Mouse (Mus musculus): ENCODE measurements around the gene Dnah17. TPM values are rescaled to one million over a fixed set of nuclear protein-coding genes. Genes with fewer than 3 reads are reported as not detected.

Gene Dnah17
- total and polyA plus RNA-seq, 2 experiments from 2014 or later = 0.17 to 0.62 TPM

DNA sequence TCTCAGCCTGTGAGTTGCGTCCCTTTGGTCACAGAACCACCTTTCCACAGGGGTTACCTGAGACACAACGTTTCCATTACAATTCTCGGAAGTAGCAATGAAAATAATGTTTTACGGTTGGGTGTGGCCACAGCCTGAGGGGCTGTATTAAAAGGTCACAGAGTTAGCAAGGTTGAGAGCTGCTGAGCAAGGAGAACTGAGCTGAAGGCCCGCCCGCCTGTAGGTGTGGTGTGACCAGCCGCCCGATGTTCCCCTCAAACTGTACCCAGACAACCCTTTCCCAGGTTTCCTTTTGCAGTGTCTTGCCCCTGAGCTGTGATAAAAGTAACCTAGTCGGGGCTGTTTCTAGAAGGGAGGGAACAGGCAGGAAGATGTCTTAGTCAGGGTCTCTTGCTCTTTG is 95.4 kb downstream of the Dnah17 start:
- ATAC-seq = no peak
- Histone ChIP-seq H3K4me1 (ENCODE audit: insufficient read depth) (no peaks in the 10 kb centered on the region), H3K36me3 (ENCODE audit: insufficient read depth) (no peaks in the 10 kb centered on the region), H3K4me2 (ENCODE audit: low read depth) (no peak overlapping the region), H3K9ac (no peak overlapping the region), H3K9me3 (ENCODE audit: low read length) (no peaks in the 10 kb centered on the region), H3K4me3 (ENCODE audit: low read depth, low read length) (no peak overlapping the region), H3K27ac (ENCODE audit: low read depth, low read length) (no peak overlapping the region), H3K27me3 (ENCODE audit: insufficient read depth, low read length) (no peaks in the 10 kb centered on the region)
- WGBS = 92% methylated on average over 9 of the region's 9 CpGs
- DNase-seq = no peak
- no peak for TF ChIP-seq CTCF (IDR thresholded peaks at IDR 0.05; ENCODE audit: low read depth)

DNA sequence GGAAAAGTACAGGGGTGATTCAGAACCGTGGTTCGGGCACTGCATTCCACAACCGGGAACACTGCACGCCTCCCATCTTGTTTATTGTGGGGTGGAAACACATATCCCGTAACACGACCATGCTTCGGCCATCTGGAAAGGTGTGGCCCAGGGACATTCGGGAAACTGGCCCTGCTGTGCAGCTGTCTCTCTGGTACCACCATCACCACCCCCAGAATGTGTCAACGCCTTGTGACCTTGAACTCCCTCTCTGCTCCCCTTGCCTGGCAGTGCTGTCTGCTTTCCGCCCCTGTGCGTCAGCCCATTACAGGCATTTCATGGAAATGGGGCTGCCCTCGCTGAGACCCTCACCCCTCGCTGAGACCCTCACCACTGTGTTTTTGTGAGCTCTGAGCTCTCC is 96.0 kb downstream of the Dnah17 start:
- no peak overlapping the region for H3K9ac ChIP-seq
- WGBS = 88% methylated on average over 13 of the region's 13 CpGs
- TF ChIP-seq CTCF (IDR thresholded peaks at IDR 0.05; ENCODE audit: low read depth) = no peak

DNA sequence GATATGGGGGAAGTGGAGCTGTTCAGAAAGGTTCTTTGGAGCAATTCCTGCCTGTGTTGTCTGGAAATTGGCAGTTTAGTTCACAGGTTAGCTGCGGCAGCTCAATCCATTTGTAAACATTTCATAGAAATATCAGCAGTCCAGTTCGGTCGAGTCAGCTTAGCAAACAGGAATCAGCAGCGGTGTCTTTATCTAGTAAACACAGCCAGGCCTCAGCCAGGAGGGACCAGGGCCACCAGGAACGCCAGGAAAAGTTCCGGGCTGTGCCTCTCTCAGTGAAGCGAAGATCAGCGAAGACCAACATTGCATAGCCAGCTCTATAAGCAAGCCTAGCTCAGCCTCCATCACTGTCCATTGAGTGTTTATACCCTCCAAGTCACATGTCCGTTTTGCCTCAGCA is 99.3 kb downstream of the Dnah17 start:
- no peak for DNase-seq
- Histone ChIP-seq H3K9me3 (ENCODE audit: low read length) (no peaks in the 10 kb centered on the region), H3K4me2 (ENCODE audit: low read depth) (no peak overlapping the region), H3K4me3 (ENCODE audit: low read depth, low read length) (no peak overlapping the region), H3K36me3 (ENCODE audit: insufficient read depth) (peaks cover 9% of the 10 kb centered on the region; the same call in 1 of the 2 replicates), H3K27me3 (ENCODE audit: insufficient read depth, low read length) (no peaks in the 10 kb centered on the region), H3K4me1 (ENCODE audit: insufficient read depth) (no peaks in the 10 kb centered on the region), H3K27ac (ENCODE audit: low read depth, low read length) (no peak overlapping the region), H3K9ac (no peak overlapping the region)
- ATAC-seq = no peak
- WGBS = 98% methylated on average over 9 of the region's 9 CpGs
- no peak for TF ChIP-seq CTCF (IDR thresholded peaks at IDR 0.05; ENCODE audit: low read depth)

More for the DNA sequence above, 96.0 kb downstream of the Dnah17 start:
- Histone ChIP-seq H3K4me1 (ENCODE audit: insufficient read depth) (no peaks in the 10 kb centered on the region), H3K27me3 (ENCODE audit: insufficient read depth, low read length) (no peaks in the 10 kb centered on the region), H3K27ac (ENCODE audit: low read depth, low read length) (no peak overlapping the region), H3K36me3 (ENCODE audit: insufficient read depth) (no peaks in the 10 kb centered on the region), H3K9me3 (ENCODE audit: low read length) (no peaks in the 10 kb centered on the region), H3K4me3 (ENCODE audit: low read depth, low read length) (no peak overlapping the region), H3K4me2 (ENCODE audit: low read depth) (no peak overlapping the region)
- DNase-seq (no peak), ATAC-seq (no peak)

DNA sequence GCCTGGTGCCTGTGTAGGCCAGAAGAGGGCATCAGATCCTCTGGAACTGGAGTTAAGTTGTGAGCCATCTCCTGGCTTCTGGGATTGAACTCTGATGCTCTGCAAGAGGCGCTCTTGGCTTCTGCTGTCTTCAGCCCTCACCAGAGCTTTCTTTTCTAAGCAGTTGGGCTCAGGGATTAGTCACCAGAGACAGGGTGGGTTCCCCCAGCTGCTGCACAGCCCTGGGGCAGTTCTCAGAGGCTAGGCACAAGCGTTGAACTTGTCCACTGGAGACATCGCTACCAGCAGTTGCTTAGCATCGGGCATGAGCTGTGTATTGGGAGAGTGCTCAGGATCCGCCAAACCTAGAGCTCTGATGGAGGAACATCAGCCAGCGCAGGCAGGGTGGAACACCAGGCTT is 101.3 kb downstream of the Dnah17 start:
- WGBS = 91% methylated on average over 6 of the region's 6 CpGs
- no peak overlapping the region for H3K9ac ChIP-seq

DNA sequence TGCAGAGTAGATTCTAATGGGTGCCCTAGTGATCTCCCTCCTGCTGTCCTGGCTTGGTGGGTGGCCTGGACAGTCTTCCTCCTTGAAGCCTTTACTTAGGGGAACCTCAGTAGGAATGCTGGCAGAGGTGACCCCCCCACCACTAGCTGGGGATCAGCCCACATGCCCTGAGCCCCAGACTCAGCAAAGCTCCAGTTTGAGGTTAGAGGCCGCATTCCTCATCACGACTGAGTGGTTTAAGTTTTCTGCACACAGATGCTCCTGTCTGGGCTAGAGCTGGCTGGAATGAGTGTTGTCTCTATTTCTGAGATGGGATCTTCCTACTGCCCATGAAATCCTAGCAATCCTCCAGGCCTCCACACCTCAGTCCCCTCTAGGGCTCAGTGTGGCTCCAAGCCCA is 106.3 kb downstream of the Dnah17 start:
- Histone ChIP-seq H3K27me3 (ENCODE audit: insufficient read depth, low read length) (no peaks in the 10 kb centered on the region), H3K4me2 (ENCODE audit: low read depth) (no peak overlapping the region), H3K9ac (no peak overlapping the region), H3K36me3 (ENCODE audit: insufficient read depth) (peaks cover 56% of the 10 kb centered on the region), H3K4me1 (ENCODE audit: insufficient read depth) (no peaks in the 10 kb centered on the region), H3K27ac (ENCODE audit: low read depth, low read length) (no peak overlapping the region), H3K9me3 (ENCODE audit: low read length) (no peaks in the 10 kb centered on the region), H3K4me3 (ENCODE audit: low read depth, low read length) (no peak overlapping the region)
- TF ChIP-seq CTCF (IDR thresholded peaks at IDR 0.05; ENCODE audit: low read depth) = no peak
- ATAC-seq (no peak), DNase-seq (no peak)
- 85% methylated on average over 2 of the region's 2 CpGs for WGBS

More for the DNA sequence above, 101.3 kb downstream of the Dnah17 start:
- peak; percentile 20; the same call in 1 of the 2 replicates for TF ChIP-seq CTCF (IDR thresholded peaks at IDR 0.05; ENCODE audit: low read depth)
- DNase-seq (no peak), ATAC-seq (no peak)
- Histone ChIP-seq H3K4me1 (ENCODE audit: insufficient read depth) (no peaks in the 10 kb centered on the region), H3K4me2 (ENCODE audit: low read depth) (no peak overlapping the region), H3K9me3 (ENCODE audit: low read length) (no peaks in the 10 kb centered on the region), H3K27ac (ENCODE audit: low read depth, low read length) (no peak overlapping the region), H3K36me3 (ENCODE audit: insufficient read depth) (peaks cover 23% of the 10 kb centered on the region), H3K27me3 (ENCODE audit: insufficient read depth, low read length) (no peaks in the 10 kb centered on the region), H3K4me3 (ENCODE audit: low read depth, low read length) (no peak overlapping the region)

DNA sequence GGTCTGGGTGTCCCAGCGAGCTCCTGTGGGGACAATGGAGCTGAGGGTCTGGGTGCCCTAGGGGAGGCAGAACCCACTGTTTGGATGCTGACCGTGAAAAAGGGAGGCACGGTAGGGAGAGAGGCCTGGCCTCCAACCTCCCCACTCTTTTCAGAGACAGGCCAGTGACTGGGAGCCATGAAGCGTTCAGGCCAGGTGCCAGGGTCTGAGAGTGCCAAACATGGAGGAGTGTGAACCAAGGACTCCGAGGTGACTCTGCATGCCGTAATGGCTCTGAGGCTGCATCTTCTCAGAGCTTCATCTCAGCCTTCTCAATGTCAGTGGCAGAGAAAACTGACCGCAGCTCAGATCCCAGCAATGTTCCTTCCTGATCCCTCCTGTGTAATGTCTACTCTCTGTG is 107.0 kb downstream of the Dnah17 start:
- TF ChIP-seq CTCF (IDR thresholded peaks at IDR 0.05; ENCODE audit: low read depth) = no peak
- no peak overlapping the region for H3K4me3 ChIP-seq (ENCODE audit: low read depth, low read length)
- no peaks in the 10 kb centered on the region for H3K27me3 ChIP-seq (ENCODE audit: insufficient read depth, low read length)
- 91% methylated on average over 7 of the region's 7 CpGs for WGBS
- DNase-seq = no peak
- H3K36me3 ChIP-seq (ENCODE audit: insufficient read depth) = peaks cover 56% of the 10 kb centered on the region
- H3K9me3 ChIP-seq (ENCODE audit: low read length) = no peaks in the 10 kb centered on the region
- ATAC-seq = no peak
- H3K9ac ChIP-seq = no peak overlapping the region
- no peaks in the 10 kb centered on the region for H3K4me1 ChIP-seq (ENCODE audit: insufficient read depth)
- no peak overlapping the region for H3K4me2 ChIP-seq (ENCODE audit: low read depth)
- H3K27ac ChIP-seq (ENCODE audit: low read depth, low read length) = no peak overlapping the region

DNA sequence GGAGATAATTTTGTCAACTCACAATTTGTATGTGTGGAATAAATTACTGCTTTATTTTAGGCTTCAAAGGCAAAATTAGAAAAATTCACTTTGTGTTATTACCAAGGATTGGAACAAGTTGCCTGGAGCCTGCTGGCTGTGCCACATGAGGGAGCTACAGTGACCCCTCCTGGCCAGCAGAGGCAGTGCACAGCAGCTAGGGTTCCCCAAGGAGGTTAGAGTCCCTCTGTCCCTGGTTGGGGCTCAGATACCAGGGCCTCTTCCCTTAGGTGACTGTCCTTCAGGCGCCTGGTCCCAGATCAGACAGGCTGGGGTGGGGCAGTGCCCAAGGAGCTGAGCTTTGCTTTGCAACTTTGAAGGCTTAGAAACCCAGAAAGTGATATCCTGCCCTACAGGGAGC is 108.6 kb downstream of the Dnah17 start:
- peaks cover 57% of the 10 kb centered on the region for H3K36me3 ChIP-seq (ENCODE audit: insufficient read depth)
- H3K9ac ChIP-seq = no peak overlapping the region
- H3K4me2 ChIP-seq (ENCODE audit: low read depth) = no peak overlapping the region
- H3K9me3 ChIP-seq (ENCODE audit: low read length) = no peaks in the 10 kb centered on the region
- no peaks in the 10 kb centered on the region for H3K4me1 ChIP-seq (ENCODE audit: insufficient read depth)
- DNase-seq = peak; percentile 76
- peak; percentile 88 for TF ChIP-seq CTCF (IDR thresholded peaks at IDR 0.05; ENCODE audit: low read depth)
- peak; percentile 74 for ATAC-seq
- H3K27ac ChIP-seq (ENCODE audit: low read depth, low read length) = no peak overlapping the region
- H3K4me3 ChIP-seq (ENCODE audit: low read depth, low read length) = no peak overlapping the region
- no peaks in the 10 kb centered on the region for H3K27me3 ChIP-seq (ENCODE audit: insufficient read depth, low read length)
- 56% methylated on average over 1 of the region's 1 CpGs for WGBS

DNA sequence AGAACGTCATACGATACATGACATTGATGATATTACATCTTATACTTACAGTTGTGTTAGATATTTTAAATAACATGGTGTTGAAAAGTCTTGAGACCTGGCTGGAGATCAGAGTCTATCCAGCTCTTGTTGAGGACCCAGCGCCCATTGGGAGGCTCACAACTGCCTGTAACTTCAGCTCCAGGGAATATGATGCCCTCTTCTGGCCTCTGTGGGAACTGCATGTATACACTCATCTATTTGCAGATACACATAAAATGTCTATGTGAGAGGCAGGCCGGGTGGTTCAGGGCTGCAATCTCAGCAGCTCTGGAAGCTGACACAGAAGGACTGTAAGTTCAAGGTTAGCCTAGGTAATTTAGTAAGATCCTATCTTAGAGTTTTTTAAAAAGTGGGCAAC is 112.1 kb downstream of the Dnah17 start:
- H3K4me2 ChIP-seq (ENCODE audit: low read depth) = no peak overlapping the region
- H3K27me3 ChIP-seq (ENCODE audit: insufficient read depth, low read length) = no peaks in the 10 kb centered on the region
- DNase-seq (no peak), ATAC-seq (no peak)
- TF ChIP-seq CTCF (IDR thresholded peaks at IDR 0.05; ENCODE audit: low read depth) = peak; percentile 56
- peaks cover 36% of the 10 kb centered on the region; the same call in 1 of the 2 replicates for H3K36me3 ChIP-seq (ENCODE audit: insufficient read depth)
- H3K27ac ChIP-seq (ENCODE audit: low read depth, low read length) = no peak overlapping the region
- no peak overlapping the region for H3K4me3 ChIP-seq (ENCODE audit: low read depth, low read length)
- no peaks in the 10 kb centered on the region for H3K9me3 ChIP-seq (ENCODE audit: low read length)
- no peak overlapping the region for H3K9ac ChIP-seq
- H3K4me1 ChIP-seq (ENCODE audit: insufficient read depth) = no peaks in the 10 kb centered on the region
- WGBS = 93% methylated on average over 4 of the region's 4 CpGs

Data from forebrain, postnatal 0 days (tissue).